Mouse (Mus musculus): Measurements from ENCODE around the gene Pfn1. TPM values are rescaled to one million over a fixed set of nuclear protein-coding genes. Genes with fewer than 3 reads are reported as not detected.
A peak's percentile ranks its signal among the peaks of the same experiment; 100 is the strongest.

Pfn1 gene
- polyA plus RNA-seq, 1 experiment = 9,580 TPM

DNA sequence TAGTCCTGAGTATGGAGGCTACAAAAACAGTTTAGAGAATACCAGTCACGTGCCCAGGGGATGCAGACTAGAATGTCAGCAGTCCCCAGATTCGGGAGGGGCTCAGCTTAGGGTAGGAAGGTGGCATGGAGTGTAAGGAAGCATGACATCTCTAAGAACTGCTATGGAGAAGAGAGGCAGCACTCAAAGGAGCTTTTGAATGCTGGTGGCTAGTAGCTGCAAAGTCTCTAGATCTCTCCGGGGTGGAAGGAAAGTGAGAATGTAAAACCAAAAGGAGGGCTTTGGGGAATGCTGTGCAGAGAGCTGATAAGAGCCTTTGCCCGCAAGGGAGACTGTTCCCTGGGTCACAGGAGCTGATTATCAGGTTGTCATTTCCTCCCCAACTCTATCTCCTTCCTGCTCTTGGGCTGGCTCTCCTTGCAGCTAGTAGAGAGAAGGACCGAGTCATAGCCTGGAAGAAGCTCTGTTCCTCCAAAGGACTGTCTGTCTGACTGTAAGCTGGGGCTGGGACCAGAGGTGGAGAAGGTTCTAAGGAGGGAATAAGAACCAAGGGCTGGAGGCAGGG lies 15.6 kb downstream of the Pfn1 start, which contains the start of gene Gp1ba:
Gene Gp1ba (plus strand): TSS at position 409 of the 565 bp plus-strand sequence.
- Histone ChIP-seq H3K36me3 (replicated peaks; ENCODE audit: low read length) (peaks cover 51% of the 10 kb centered on the region), H3K4me1 (peaks cover 85% of the 10 kb centered on the region), H3K9me3 (no peaks in the 10 kb centered on the region), H3K4me3 (replicated peaks) (peak within 1 kb of the TSS; percentile 93), H3K27me3 (replicated peaks) (no peaks in the 10 kb centered on the region)
- TF ChIP-seq GATA1 (IDR thresholded peaks at IDR 0.05; ENCODE audit: borderline replicate concordance, low read length) (peak; percentile 99), FLI1 (IDR thresholded peaks at IDR 0.05; ENCODE audit: low read length) (0 out of 2 replicates have a peak, but pooled peaks have one; percentile 53)

DNA sequence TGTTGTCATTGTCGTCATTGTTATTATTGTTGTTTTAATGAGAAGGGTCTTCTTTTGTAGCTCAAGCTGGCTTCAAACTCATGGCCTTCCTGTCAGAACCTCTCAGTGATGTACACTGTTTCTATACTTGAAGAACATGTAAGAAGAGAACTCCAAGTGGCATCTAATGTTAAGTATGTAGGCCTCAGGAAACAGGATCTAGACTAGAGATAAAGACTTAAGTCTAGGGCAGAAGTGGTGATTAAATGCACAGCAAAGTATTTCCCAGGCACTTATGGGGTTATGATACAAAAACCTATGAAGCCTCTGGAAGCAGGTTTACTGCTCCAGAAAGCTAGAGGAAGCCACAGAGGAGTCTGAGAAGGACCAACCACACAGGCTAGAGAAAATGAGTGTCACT lies 16.2 kb downstream of the Pfn1 start:
- TF ChIP-seq GATA1 (IDR thresholded peaks at IDR 0.05; ENCODE audit: borderline replicate concordance, low read length) (no peak), FLI1 (IDR thresholded peaks at IDR 0.05; ENCODE audit: low read length) (no peak)
- Histone ChIP-seq H3K27me3 (replicated peaks) (no peaks in the 10 kb centered on the region), H3K4me1 (peaks cover 81% of the 10 kb centered on the region), H3K4me3 (replicated peaks) (peak overlapping the region; percentile 93), H3K36me3 (replicated peaks; ENCODE audit: low read length) (peaks cover 46% of the 10 kb centered on the region), H3K9me3 (no peaks in the 10 kb centered on the region)

DNA sequence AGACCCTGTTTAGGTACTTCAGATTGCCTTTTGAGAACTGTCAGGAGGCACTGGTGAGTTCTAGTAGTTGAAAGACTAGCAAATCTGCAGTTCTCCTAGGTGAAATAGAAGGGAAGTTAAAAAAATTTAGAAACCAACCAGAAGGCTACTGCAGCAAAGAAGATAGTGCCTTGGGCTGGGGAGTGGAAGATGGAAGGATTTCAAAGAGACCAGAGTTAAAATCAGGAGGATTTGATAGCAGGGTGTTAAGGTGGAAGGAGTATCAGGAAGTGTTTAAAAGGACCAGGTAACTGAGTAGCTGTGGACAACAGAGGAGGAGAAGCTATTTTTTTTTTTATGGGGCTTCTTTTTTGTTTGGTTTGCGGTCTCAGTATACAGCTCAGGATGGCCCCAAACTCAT lies 16.7 kb downstream of the Pfn1 start:
- Histone ChIP-seq H3K36me3 (replicated peaks; ENCODE audit: low read length) (peaks cover 41% of the 10 kb centered on the region), H3K4me1 (peaks cover 79% of the 10 kb centered on the region), H3K4me3 (replicated peaks) (peak overlapping the region; percentile 93), H3K27me3 (replicated peaks) (no peaks in the 10 kb centered on the region), H3K9me3 (no peaks in the 10 kb centered on the region)
- TF ChIP-seq FLI1 (IDR thresholded peaks at IDR 0.05; ENCODE audit: low read length) (no peak), GATA1 (IDR thresholded peaks at IDR 0.05; ENCODE audit: borderline replicate concordance, low read length) (no peak)

DNA sequence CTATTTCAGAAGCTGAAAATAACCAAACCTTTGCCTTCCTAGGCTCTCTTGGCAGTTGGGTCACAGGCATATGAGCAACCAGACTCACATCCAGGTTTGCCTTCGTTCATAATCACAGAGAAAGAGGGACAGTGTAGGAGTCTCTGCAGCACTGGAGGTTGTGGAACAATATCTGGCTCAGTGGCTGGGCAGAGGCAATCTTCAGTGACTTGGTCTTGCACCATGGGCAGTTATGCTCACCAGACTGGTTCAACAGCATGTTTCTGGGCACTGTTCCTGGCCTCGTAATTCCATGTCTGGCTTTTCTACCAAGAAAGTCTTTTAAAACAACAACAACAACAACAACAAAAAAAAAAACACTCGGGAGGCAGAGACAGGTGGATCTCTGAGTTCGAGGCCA lies 18.8 kb downstream of the Pfn1 start:
- peaks cover 20% of the 10 kb centered on the region for H3K36me3 ChIP-seq (replicated peaks; ENCODE audit: low read length)
- TF ChIP-seq FLI1 (IDR thresholded peaks at IDR 0.05; ENCODE audit: low read length) (no peak), GATA1 (IDR thresholded peaks at IDR 0.05; ENCODE audit: borderline replicate concordance, low read length) (no peak)
- no peaks in the 10 kb centered on the region for H3K27me3 ChIP-seq (replicated peaks)
- no peaks in the 10 kb centered on the region for H3K9me3 ChIP-seq
- H3K4me3 ChIP-seq (replicated peaks) = peak overlapping the region; percentile 56
- H3K4me1 ChIP-seq = peaks cover 86% of the 10 kb centered on the region

DNA sequence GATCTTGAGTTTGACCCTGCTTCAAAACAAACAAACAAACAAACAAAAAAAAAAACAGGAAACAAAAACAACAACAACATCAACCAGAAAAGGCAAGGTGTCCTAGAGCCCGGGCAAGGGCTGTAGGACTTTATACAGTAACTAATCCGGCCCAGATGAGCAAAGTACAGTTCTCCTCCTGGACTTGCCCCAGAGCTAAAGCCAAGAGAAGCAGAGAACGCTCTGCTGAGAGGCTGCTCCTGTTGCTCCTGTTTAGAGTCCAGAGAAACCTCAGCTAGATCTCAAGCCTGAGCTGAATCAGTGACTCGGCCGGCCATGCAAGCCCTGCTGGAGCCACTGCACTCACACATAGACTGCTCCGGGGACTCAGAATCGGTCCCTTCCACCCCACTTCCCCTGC lies 24.3 kb downstream of the Pfn1 start:
- peak overlapping the region; percentile 70 for H3K4me3 ChIP-seq (replicated peaks)
- H3K27me3 ChIP-seq (replicated peaks) = no peaks in the 10 kb centered on the region
- H3K4me1 ChIP-seq = peaks cover 65% of the 10 kb centered on the region
- no peak for TF ChIP-seq FLI1 (IDR thresholded peaks at IDR 0.05; ENCODE audit: low read length)
- no peak for TF ChIP-seq GATA1 (IDR thresholded peaks at IDR 0.05; ENCODE audit: borderline replicate concordance, low read length)
- H3K36me3 ChIP-seq (replicated peaks; ENCODE audit: low read length) = peaks cover 5% of the 10 kb centered on the region
- H3K9me3 ChIP-seq = no peaks in the 10 kb centered on the region

DNA sequence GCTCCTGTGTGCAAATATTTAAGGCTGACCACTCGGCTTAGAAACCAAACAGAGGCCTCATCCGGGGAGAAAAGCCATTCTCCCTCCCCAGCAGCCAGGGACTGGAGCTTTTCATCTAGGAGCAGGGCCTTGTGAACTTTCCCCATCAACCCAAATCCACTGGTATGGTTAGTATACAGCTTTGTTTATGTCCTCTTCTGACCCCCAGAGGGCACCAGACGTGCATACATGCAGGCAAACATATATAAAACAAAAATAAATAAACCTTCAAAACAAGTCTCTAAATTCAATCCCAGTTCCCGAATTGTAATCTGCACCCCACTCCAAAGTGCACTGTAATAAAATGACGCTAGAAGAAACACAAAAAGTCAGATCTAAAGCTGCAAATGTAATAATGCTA lies 24.9 kb downstream of the Pfn1 start:
- no peak overlapping the region for H3K4me3 ChIP-seq (replicated peaks)

DNA sequence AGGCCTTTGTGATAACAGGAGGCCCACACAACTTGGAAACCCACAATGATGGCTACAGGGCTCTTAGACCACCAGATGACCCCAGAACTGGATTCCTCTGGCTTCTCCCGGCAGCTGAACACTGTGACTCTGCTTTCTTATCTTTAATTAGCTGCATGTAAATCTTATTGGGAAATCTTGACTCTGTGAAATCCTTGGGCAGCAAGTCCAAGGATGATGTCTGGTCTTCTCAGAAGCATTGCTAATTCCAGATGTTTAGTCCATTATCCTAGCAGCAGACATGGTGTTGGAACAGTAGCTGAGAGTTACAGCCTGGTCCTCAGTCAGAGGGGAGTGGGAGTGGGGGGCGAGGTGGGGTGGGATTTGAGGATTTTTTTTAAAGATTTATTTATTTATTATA lies 26.0 kb downstream of the Pfn1 start:
- H3K4me1 ChIP-seq = peaks cover 53% of the 10 kb centered on the region
- TF ChIP-seq GATA1 (IDR thresholded peaks at IDR 0.05; ENCODE audit: borderline replicate concordance, low read length) (no peak), FLI1 (IDR thresholded peaks at IDR 0.05; ENCODE audit: low read length) (no peak)
- H3K27me3 ChIP-seq (replicated peaks) = no peaks in the 10 kb centered on the region
- no peak overlapping the region for H3K4me3 ChIP-seq (replicated peaks)
- H3K9me3 ChIP-seq = no peaks in the 10 kb centered on the region
- H3K36me3 ChIP-seq (replicated peaks; ENCODE audit: low read length) = no peaks in the 10 kb centered on the region

More for the DNA sequence above, 24.9 kb downstream of the Pfn1 start:
- Histone ChIP-seq H3K27me3 (replicated peaks) (no peaks in the 10 kb centered on the region), H3K9me3 (no peaks in the 10 kb centered on the region), H3K36me3 (replicated peaks; ENCODE audit: low read length) (peaks cover 3% of the 10 kb centered on the region), H3K4me1 (peaks cover 60% of the 10 kb centered on the region)
- TF ChIP-seq FLI1 (IDR thresholded peaks at IDR 0.05; ENCODE audit: low read length) (no peak), GATA1 (IDR thresholded peaks at IDR 0.05; ENCODE audit: borderline replicate concordance, low read length) (no peak)

DNA sequence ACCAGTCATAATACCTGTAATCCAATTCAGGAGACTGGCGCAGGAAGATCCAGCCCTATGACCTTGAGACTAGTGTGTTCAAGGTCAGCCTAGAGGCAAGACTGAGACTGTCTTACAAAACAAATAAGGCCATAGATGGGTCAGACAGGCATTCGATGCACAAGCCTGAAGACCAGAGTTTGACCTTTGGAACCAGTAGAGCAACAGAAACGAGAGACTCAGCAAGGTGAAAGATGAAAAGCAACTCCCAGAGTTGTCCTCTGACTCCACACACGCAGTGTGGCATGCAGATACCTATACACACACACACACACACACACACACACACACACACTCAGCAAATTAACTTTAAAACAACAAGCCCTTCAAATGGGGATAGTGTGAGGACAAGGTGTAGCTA lies 27.6 kb downstream of the Pfn1 start:
- no peaks in the 10 kb centered on the region for H3K27me3 ChIP-seq (replicated peaks)
- peaks cover 56% of the 10 kb centered on the region for H3K4me1 ChIP-seq
- H3K9me3 ChIP-seq = no peaks in the 10 kb centered on the region
- H3K4me3 ChIP-seq (replicated peaks) = no peak overlapping the region
- TF ChIP-seq GATA1 (IDR thresholded peaks at IDR 0.05; ENCODE audit: borderline replicate concordance, low read length) (no peak), FLI1 (IDR thresholded peaks at IDR 0.05; ENCODE audit: low read length) (no peak)
- no peaks in the 10 kb centered on the region for H3K36me3 ChIP-seq (replicated peaks; ENCODE audit: low read length)

DNA sequence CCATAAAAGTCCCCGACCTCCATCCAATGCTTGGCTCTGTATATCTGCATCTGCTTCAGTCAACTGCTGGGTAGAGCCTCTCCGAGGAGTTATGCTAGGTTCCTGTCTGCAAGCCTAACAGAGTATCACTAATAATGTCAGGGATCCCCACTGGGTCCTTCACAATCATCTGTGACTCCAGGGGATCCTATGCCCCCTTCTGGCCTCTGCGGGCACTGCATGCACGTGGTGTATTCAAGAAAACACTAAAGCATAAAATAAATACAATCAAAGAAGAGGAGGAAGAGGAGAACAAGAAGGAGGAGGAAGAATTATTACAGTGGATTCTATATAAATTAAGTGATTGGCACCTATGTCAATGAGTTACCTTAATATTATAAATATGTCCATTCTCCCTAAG lies 29.0 kb downstream of the Pfn1 start:
- Histone ChIP-seq H3K4me1 (peaks cover 48% of the 10 kb centered on the region), H3K27me3 (replicated peaks) (no peaks in the 10 kb centered on the region), H3K9me3 (no peaks in the 10 kb centered on the region), H3K4me3 (replicated peaks) (no peak overlapping the region), H3K36me3 (replicated peaks; ENCODE audit: low read length) (no peaks in the 10 kb centered on the region)
- no peak for TF ChIP-seq FLI1 (IDR thresholded peaks at IDR 0.05; ENCODE audit: low read length)
- no peak for TF ChIP-seq GATA1 (IDR thresholded peaks at IDR 0.05; ENCODE audit: borderline replicate concordance, low read length)

DNA sequence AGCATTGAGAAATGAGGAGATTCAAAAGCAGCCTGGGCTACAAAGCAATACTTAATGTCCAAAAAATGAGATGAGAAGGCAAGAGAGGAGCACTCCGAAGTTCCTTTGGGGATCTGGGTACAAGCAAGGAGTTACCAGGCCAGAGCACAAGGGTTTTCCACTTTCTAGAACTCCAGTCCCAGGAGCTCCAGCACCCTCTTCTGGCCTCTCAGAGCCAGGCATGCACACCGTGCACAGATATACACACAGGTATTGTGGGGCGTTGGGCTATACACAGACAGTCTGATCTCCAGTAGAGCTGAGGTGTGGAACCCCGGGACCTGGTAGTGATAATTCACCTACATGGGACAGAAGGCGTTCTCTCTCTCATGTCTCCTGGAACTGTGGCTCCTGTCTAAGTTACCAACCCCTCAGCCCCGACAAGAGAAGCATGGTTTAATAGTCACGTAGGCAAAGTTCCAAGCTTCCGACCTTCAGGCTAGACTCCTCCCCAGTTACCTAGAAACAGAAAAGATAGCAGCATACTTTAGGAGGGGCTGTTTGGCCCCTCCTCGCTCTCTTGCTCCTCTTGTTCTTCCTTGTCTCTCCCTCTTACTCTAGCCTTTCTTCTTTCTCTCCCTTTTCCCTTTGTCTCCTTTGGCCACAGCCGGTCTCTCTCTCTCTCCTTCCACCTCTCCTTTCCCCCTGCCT lies 31.2 kb downstream of the Pfn1 start:
- TF ChIP-seq FLI1 (IDR thresholded peaks at IDR 0.05; ENCODE audit: low read length) = no peak
- TF ChIP-seq GATA1 (IDR thresholded peaks at IDR 0.05; ENCODE audit: borderline replicate concordance, low read length) = no peak
- Histone ChIP-seq H3K4me1 (peaks cover 41% of the 10 kb centered on the region), H3K27me3 (replicated peaks) (no peaks in the 10 kb centered on the region), H3K36me3 (replicated peaks; ENCODE audit: low read length) (no peaks in the 10 kb centered on the region), H3K9me3 (no peaks in the 10 kb centered on the region), H3K4me3 (replicated peaks) (no peak overlapping the region)

Data from megakaryocyte, embryonic 14.5 days (primary cell).